Mouse (Mus musculus) kidney, adult 18-20 months (tissue): ENCODE measurements at regions not wholly inside any gene's neighbourhood (a gene's known extent, or its start where the extent isn't known, plus 50 kb on each side); places are given as distances from the start of the nearest gene placed in this dataset.

Experiments used
- DNase-seq: peaks from one replicate; pipeline ENCODE4 v3.0.0; 2021

DNA sequence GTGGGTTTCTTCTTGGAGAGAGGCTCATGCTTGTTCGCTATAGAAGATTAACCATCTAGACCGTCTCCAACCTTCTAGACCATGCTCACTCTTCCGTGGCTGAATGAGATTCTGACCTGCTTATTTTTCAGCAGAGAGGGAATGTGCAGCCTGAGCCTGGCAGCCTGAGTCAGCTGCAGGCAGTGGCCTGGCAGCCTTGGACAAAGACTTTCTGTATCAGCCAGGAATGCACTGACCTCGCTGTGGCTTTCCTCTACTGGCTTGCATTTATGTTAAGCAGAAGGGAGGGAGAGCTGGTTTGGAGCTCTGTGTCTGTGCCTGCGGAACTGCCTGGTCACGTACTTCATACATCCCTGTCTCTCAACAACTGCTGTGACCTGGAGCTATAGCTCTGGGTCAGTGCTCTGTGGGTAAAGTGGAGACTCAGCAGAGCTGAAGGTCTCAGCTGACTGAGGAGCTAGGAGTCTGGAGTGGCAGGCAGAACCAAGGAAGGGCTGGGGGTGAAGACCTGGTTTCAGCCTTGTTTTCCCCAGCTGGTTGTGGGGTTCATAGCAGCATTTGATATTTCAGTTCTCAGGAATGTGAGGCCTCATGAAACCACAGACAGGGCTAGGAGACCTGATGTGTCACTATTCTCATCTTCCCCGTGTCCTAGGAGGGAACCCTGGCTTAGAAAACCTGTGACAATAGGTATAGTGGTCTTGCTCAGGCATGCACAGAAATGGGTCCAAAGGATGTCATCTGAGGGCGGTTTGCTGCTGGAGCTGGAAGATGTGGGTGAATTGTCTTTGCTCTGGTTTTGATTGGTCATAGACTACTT lies 207.2 kb upstream of the Ncam1 start:
- DNase-seq: peak; percentile 41

DNA sequence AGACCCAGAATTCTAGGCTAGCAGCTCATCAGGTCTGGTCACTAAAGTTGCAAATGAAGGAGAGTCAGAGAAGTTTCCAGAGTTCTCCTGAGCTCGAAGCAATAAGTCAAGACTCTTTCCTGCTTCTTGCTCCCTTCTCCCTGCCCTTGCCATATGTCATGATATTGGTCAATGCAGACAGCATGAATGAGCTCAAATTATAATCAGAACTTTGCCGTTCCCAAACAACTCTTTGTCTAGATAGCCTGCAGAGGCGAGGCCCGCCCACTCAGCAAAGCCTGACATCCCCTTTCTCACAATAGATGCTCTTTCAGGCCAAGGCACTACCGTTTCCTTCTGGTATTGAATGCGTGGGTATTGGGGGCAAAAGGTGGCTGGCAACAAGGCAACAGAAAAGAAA lies 204.0 kb upstream of the Ncam1 start:
- no peak for DNase-seq

DNA sequence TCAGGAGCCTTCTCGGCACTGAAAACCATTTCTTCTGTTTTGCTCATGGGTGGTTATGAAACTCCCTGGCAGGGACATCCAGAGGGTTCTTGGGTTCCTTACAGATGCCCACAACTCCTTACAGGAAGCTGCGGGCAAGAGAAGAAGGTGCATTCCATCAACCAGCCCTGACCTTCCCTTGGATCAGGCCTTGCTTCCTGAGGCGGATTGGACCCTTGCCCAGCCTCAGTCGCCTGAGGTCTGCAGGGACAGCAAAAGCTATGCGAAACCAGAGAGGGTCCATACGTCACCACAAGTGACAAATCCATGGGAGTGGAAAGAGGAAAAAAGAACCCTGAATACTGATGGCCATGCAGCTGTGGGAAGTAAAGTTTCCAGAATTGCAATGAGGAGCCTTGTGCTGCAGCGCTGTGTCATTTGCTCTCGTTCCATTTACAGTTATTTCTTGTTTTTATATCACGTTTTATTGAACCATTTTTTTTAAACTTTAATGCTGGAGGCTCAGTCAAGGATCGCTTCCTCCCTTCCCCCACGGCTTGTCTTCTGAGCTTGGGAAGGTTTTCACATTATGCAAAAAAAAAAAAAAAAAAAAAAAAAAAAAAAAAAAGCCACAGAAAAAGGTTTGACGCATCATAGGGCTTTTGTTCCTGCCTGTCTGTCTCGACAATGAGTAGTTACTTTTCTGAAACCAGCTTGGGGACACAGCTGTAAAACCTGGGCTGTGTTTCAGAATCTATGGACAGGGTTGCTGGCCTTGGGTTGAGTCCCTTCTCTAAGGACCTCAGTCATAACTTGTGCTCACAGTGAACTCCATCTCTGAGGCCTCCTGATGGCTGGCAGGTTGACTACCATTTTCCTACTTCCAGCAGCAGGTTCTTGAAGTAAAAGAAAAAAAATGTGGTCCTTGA lies 202.0 kb upstream of the Ncam1 start:
- DNase-seq: peak; percentile 53

DNA sequence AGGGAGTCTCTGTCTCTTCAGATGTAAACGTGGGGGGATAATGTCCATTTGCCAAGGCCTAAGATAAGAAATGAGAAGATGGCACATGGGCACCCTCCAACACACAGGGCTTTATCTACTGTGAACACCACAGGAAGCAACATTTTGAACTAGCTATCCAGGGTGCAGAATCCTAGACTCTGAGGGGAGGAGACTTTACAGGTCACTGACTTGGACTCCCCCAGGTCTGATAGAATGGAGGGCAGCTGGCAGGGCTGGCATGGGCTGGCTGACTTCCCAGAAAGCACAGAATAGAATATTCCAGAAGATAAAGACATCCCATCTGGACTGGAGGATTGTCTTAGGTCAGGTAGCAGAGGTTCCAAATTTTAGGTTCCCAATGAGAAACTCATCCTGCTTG lies 201.2 kb upstream of the Ncam1 start:
- DNase-seq: peak; percentile 75

DNA sequence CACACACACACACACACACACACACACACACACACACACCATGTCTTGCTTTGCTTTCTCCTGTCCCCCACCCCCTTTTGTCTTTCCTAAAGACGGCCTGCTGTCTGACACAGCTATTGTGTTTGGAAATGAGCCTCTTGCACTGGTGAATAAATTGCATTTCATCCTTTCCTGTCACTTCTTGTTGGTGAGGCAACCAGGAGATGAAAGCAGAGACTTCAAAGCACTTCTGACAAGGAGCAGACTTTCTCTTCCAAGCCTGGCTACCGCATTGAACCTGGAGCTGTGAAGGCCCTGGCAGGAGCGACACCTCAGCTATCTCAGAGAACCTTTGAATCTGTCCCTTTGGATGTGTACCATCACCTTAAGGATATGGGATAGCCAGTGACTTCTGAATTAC lies 199.4 kb upstream of the Ncam1 start:
- DNase-seq: no peak

DNA sequence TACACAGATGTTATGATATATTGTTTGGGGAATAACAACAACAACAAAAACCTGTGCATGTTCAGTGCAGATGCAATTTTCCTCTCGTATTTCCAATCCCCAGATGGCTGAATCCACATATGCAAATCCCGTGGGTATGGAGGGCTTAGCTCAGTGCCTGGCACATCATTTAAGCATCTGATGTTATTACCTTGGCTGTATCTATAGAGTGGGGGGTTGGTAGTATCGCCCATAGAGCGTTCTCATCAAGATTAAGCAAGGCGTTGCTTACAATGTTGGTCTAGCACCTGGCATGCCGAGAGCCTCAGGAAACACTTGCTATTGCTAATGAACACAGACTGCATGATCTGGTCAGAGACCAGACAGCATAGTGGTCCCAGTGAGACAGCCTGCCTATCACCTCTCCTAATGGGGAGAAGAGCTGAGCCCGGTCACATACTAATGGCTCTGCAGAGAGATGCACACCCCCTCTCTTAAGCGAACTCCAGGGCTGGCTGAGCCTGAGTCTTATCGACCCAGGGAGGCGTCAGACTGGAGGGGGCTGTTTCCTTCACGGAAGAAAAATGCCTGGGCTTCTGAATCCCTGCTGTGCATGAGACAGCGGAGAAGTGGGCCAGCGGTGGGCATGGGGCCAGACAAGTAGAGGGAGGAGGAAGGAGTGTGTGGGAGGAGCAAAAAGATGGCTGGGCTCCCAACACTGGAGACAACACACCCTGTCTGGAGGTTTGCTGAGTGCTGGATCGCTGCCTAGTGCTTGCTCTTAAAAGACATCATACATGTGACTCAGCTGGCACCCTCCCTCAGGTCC lies 190.9 kb upstream of the Ncam1 start:
- DNase-seq: peak; percentile 86

DNA sequence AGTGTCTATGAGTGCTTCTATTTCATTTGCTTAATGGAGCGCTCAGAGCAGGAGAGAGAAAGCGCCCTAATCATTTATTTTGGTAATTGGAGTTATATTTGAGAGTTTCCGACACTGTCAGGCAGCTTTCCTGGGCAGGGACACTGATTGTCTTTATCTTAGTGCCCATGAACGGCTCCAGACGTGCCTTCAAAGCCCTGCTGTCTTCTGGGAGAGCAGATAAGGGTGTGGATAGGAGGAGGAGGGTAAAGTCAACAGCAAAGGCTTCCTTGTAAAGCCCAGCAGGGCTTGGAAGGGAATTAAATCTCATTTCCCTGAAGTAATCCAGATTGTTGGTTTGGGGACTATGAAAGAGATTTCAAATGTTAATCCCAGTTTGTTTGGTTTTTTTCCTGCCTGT lies 189.3 kb upstream of the Ncam1 start:
- no peak for DNase-seq

DNA sequence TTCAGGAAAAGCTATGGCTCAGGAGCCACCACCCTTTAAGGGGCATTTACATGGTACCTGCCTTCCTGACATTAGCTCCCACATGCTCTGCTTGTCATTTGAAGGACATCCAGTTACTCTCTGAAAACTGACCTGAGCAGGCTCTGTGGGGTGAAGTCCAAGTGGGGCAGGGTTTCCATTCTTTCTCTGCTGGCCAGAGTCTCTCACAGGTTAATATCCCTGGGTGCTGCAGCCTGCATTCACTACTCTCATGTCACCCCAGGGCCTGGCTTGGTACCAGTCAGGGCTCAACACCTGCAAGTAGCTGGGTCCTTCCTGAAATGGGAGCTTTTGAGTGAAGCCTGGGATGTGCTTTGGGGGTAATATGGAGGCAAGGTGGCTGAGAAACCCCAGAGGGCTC lies 188.8 kb upstream of the Ncam1 start:
- DNase-seq: peak; percentile 50

DNA sequence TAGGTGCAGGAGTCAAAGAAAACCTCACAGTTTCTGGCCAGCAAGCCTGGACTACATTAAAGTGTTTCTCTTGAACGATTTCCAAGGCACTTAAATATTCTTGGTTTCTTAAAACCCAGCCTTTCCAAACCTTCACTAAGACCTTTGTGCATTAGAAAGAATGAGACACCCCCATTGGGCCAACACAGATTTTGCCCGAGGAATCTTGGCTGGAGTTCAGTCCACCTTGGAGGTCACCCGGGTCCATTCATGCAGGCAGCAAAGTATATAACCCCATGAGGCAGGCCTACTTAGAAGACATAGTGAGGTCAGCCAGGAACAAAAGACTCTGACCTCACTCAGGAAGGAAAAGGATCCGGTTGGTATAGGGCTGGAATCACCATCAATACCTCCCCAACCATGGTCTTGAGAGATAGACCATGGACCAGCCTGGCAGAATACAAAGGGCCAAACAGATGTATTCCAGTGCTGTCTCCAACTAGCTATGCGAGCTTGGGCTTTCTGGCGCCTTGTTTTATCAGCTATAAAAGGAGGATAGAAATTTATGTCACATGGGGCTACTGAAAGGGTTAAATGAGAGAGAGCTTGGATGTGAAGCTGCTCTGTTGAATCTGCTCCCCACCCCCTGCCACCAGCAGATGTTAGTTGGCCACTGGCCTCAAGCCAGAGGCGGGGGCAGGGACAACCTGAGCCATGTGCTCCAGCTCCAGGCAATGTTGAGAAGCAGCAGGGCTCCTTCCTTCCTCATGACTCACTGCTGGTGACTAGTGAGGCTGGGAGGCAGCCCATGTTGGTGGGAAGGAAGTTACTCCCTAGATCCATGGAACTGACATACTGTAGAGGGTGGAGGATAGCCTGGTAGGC lies 181.9 kb upstream of the Ncam1 start:
- DNase-seq: peak; percentile 59

DNA sequence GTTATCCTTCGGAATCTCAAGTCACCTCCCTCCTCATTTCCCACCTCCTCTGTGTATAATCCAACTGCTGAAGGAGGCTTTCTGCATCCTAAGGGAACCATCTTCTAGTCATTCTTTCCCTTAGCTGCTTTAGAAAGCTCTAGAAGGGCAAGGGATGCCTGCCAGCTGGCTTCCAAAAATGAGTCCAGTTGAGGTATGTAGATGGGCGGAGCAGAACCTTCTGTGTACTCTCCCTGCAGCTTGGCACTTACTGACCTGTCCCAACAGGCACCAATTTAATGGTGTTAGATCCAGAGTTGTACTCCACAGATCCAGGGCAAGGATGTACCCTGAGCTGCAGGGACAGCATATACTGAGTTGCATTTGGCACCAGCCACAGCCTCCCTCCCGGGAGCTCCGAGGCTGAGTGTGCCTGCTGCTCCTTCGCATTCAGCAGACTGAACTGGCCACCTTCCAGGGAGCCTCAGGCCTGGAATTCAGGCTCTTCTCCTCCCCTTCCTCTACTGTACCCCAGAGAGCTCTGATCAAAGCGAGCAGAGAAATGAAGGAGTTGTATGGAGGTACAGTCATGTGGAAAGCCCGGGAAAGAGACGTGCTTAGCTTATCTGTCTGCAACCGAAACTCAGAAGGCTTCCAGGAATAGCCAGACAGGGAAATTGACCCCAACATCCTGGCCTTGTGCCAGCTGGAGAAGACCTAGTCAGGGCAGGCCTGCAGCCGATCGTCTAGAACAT lies 177.4 kb upstream of the Ncam1 start:
- DNase-seq: peak; percentile 63

DNA sequence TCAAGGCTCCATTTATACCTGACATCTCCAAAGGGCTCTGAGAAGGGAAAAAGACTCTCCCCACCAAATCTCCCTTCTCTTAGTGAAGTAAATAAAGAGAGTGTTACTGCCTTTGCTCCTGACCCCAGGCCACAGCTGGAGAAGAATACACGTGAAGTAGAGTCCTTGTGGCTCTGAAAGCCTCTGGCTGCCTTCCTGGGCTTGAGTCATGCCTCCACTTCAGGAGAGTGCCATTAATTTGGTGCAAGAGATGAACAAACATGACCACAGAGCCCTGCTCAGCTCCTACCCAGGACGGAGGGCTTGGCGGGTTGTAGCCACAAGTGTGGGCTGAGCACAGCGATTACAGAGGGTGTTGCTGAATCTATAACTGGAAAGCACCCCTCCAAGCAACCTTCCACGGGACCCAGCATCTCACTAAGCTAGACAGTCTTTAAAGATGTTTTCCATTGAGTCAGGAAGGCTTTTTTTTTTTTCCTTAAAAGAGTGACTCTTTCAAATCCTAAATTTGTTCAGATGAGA lies 175.3 kb upstream of the Ncam1 start:
- DNase-seq: no peak

DNA sequence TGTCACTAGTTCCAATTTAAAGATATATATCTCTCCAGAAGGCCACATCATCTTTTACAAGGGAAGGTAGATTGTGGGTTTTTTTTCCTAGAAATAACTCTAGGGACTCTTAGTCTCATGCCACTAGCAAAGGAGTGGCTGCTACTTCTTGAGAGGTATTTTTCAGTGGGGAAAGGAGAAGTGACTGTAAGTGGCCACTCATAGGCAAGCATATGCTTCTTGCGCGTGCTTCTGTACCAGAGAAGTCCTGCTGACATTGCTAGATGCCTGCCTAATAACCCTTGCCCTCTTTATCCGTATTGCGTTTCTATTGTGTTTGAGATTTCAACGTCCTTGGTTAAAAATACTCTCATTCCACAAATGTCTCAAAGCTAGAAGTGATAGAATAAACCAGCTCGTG lies 170.7 kb upstream of the Ncam1 start:
- no peak for DNase-seq

DNA sequence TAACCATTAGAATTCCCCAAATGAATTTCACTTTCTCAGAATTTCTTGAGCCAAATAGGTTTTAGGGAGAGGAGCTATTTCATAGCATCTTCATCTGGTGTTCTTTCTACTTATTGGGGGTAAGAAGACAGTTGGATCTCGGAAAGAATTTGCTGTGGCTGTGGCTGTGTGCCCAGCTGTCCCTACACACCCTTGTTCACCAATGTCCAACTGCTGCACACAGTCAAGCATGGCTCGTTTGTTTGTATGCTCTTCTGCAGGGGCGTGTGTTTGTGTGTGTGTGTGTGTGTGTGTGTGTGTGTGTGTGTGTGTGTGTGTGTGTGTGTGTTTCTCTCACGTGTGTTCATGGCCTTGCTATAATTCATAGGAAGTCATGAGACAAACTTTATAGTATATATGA lies 165.9 kb upstream of the Ncam1 start:
- DNase-seq: no peak

DNA sequence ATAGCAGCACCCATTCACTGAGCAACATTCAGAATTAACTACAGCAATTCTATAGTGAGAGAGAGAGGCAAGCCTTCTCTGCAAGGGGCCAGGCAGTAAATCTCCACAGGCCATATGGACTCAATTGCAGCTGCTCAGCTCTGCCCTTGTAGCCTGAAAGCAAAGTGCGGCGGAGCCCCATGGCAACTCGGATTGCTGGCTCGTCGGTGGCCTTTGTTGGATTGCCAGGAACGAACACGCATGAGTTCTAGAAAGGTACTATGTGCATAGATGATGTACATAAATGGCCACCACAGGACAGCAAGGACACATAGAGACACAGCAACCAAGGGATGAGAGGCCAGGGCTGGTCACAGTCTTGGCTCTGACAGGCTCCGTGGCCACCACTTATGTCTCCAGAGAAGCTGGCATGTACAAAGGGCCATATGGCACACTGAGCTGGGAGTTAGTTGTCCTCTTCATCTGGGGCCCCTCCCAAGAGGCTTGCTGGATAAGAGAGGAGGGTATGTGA lies 163.9 kb upstream of the Ncam1 start:
- no peak for DNase-seq

DNA sequence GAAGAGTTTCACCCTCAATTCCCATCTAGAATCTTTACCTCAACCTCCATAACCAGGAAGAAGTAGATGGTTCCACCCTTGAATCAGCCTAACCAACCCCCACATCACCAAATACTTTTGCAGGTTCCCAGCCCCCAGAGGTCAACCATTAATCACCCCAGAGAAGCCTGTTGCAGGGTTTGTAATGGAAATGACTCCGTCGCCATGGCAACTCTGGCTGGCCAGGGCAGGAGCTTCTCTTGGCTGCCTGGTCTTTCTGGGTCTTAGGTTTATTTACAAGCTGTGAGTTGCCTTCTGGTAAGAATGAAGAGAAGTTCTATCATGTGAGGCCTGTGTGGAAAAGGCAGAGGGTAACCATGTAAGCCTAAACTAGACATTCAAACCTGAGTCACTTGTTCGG lies 163.2 kb upstream of the Ncam1 start:
- peak; percentile 9 for DNase-seq

DNA sequence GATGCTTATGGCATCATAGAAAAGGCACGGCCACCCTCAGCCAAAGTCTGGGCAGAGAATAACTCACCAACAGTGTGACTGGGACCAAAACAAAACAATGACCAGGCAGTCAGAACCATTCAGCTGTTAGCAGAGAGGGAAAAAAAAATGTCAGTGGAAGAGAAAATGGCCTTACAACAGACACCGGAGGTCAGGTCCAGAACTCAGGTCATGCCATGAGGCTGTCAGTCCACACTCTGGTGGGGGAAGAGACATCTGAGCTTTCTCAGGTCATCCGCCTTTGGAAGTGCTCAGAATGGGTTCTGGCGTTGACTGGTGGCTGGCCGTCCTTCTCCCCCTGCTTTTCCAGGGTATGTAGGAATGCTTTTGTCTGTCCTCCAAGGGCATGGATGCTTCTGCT lies 162.6 kb upstream of the Ncam1 start:
- no peak for DNase-seq

DNA sequence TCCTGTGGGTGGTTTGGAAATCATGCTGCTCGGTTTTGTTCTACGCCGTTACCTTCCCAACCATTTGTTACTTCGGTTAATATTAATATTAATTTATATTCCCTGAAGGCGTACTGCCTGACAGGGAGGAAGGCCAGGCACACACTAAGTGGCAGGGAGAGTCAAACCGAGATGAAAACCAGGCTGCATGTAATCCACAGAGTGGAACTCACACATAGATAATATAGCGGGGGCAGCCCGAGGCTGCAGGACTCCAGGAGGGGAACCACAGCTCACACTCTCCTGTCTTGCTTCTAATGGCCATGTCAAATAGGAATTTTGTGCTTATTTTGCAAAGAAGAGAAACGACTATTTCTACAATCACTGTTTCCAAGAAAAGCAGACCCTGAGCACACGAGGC lies 161.3 kb upstream of the Ncam1 start:
- DNase-seq: no peak

DNA sequence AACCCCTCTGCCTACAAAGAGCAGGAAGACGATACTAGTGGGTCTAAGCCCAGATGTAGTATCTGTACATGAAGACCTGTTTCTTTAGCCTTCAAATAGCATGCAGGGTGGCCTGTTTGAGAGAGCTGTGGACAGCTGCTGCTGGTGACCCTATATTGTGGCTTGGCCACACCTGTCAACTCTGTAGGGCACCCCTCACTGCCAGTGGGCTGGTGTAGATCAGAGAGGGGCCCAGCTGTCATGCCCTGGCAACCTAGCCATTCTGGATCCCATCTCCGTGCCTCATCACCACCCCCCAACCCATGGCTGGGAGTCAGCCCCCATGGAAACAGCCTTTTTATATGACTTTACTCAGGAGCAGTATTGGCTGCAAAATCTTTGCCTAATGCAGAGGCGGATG lies 160.2 kb upstream of the Ncam1 start:
- DNase-seq: no peak

DNA sequence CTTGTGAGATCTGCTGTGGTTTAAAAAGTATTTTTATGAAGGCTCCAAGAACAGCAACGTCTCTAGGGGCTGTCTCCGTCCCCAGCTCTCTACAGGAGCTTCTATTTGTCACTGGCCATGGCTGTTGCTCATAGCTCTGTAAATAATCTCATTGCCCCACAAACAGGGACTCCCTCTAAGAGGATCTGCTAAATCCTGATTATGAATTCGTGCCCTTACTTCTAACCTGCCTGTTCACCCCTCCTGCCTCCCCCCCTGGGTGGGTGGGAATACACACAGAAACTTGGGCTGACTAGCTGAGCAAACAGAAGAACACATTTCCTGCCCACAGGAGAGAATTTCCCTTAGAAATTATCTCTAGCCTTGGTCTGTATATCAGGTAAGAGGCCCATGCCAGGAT lies 155.9 kb upstream of the Ncam1 start:
- no peak for DNase-seq

DNA sequence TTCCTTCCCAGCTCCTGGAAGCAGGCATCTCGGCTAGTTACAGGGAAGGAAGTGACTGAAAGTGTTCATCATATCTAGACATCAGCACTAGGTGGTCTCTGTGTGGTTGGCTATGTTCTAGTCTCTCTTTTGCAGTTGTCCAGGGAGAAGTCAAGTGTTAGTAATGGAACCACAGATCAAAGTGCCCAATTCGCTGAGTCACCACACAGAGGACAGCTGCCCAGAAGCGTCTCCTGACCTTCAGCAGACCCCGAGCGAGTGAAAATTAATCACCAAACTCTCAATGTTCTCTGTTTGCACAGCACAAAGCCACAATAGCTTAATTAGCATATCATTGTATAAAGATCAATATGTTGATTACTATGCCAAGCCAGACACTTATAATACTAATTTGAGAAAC lies 151.6 kb upstream of the Ncam1 start:
- DNase-seq: no peak

DNA sequence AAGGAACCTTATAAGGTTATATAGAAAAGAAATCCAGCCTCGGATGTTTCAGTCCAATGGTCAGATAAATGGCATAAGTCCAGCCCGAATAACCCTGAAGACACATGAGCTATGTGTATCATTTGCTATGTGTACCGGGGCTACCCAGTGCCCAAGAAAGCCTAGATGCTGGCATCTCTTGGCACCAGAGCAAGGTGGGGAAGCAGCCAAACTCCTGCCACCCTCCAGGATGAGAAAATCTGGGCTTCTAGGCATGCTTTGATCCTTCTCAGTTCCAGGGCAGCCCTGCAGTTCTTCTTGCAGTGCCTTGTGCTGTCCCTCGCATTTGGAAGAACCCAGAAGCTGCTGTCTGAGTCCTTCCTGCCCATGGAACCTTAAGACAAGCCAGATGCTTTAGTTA lies 149.8 kb upstream of the Ncam1 start:
- DNase-seq: no peak
